Mouse (Mus musculus) monocyte, adult 2 months (primary cell): ENCODE results near the gene Tmem33.

Experiments
- DNase-seq, 2 experiments: peaks; one replicate each; pipeline ENCODE4 v3.0.0; 2022; ENCODE audit warnings: low spot score in 2 of 2, low read depth in 1 of 2

Gene Tmem33

DNA sequence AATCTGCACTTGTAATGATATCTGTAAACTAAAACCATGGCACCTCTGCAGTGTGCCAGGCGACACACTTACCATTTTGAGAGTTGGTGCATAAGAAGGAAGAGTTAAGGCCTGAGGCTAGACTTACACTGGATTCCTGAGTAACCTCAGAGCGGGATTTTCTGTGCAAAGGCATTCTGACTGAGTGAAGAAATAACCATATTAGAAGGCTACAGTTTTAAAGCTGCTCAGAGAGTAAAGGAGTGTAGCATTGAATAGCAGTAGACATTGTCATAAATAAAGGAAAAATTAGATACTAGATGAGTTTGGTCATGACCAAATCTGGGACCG, 52.1 kb downstream of the Tmem33 start:
- no peak for DNase-seq

GRCm38 (mm10) chr5:67321656-67322268, 61.4 kb downstream of the Tmem33 start:
- no peak for DNase-seq

DNA sequence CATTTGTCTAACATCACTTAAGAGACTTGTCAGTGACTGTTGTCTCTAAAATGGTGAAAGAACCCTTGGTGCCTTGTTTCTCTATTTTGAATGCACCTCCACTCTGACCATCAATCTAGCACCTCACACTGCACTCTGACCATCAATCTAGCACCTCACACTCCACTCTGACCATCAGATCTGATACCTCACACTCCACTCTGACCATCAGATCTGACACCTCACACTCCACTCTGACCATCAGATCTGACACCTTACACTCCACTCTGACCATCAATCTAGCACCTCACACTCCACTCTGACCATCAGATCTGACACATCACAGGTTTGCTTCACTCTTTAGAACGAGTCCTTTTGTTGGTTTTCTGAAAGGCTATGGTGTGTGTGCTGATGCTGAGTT, 63.7 kb downstream of the Tmem33 start:
- no peak for DNase-seq

- no peak for DNase-seq
Observed at GRCm38 (mm10) chr5:67340811-67341210, 80.4 kb downstream of the Tmem33 start.
